Mouse (Mus musculus): Measurements from ENCODE around the gene Rpl31.

Gene Rpl31

DNA sequence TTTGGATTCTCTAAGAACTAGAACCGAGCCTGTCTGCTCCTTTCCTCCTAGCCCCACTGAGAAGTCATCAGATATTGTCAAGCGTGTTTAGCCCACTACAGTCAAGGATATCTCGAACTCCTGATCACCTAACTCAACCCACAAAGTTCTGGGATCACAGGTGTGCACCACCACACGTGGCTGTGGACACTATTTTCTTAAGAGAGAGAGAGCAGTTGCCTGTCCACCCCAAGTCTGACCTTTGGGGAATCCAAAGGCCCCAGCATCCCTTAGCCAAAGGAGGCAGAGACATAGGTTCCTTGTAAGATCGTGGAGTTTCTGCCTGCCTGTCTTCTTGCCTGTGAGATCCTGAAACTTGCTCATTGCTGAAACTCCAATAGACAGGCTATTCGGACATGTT lies 597 bp upstream of the Rpl31 start:
- no peak for DNase-seq (ENCODE audit: low read depth)

DNA sequence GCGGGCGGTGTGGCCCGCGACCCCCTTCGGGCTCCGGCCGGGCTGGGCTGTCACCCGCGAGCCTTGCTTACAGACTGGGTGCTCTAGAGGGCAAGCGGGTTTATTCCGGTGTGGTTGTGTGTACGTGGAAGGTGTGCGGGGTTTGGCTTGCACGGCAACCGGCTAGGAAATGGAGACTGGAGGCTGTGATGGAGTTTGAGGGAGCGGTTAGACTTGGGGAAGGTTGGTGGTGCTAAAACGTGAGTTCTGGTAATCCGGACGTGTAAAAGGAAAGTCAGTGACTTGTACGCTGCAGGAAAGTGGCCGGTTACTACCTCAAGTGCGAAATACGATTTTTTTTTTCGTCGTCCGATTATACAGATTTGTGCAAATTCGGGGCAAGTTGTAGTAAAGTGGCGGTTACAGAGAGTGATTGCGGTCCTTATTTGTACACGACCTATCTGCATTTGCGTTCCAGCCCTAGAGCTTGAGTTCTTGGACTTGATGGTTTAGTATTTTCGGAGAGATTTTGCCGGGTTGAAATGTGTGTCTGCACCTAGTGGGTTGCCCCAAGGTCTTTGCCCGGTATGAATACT lies 712 bp downstream of the Rpl31 start:
- DNase-seq (ENCODE audit: low read depth), result peak; percentile 57

- DNase-seq (ENCODE audit: low read depth), result no peak
Measured at GRCm38 (mm10) chr1:39370431-39370830, 2.8 kb downstream of the Rpl31 start.

- DNase-seq (ENCODE audit: low read depth), result no peak
Measured at GRCm38 (mm10) chr1:39372220-39372843, 4.7 kb downstream of the Rpl31 start.

GRCm38 (mm10) chr1:39373378-39373777 lies 5.7 kb downstream of the Rpl31 start:
- DNase-seq (ENCODE audit: low read depth), result no peak

DNA sequence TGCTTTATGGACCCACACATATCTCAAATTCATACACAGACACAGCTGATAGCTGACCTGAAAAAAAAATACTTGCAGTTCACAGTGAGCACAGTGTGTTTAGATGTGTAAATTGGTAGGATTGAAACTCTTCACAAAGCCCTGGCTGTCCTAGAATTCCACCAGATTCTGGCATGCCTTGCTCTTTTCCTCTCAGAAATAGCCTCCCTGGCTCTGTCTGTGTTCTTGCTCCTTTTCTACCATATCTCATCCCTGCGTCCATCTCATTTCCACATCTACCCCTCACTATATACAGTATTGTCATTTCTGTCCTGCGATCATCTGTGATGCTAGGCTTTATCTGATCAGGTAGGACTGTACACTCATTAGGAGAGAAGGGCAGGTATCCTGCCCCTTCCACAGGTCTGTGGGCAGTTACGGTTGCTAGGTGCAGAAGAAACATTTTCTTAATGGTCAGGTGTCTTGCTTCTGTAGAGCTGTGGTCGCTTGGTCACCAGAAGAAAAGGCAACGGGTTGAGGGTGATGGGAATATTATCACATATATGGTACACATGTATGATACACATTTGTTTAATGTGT lies 6.7 kb downstream of the Rpl31 start:
- no peak for DNase-seq (ENCODE audit: low read depth)

- DNase-seq (ENCODE audit: low read depth), result no peak
Measured at GRCm38 (mm10) chr1:39376121-39376520, 8.5 kb downstream of the Rpl31 start.

DNA sequence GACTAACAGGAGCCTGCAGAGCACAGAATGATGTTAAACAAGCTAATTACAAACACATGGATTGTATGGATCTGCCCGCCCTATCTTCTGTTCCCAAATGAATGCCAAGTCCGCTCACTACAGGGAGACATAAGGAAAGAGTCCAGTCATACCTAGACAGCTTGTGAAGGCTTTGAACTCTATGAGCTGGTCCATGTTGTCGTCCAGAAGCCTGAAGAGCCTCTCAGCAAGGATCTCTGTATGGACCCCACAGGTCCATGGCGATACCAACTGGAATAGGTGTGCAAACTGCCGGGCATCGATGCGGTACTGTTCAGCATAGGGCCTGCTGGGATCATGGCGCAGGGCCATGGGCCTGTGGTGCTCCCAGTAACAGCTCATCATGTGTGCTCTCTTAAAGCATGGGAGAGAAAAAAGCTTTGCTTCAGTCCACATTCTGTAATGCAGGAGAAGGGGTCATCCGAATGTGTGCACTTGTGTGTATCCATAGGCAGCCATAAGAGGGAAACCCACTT lies 9.1 kb downstream of the Rpl31 start:
- no peak for DNase-seq (ENCODE audit: low read depth)

GRCm38 (mm10) chr1:39378540-39378939 lies 10.9 kb downstream of the Rpl31 start:
- no peak for DNase-seq (ENCODE audit: low read depth)

DNA sequence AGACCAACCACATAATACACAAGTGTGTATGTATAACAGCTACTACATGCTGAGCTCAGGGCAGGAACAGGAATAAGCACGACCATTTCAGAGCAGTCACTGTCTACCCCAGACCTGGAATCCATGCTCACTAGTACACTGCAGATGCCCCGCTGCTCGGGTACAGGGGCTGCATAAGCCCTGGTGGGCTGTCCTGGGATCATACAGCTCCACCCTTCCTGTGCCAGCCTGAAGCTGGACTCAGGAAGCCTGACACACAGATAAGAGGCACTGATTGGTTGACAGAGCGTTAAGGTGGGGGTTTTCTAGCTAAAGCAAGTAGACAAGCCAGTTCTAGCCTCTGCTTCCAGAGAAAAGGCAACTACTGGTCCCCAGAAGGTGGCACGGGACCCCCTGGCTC lies 11.4 kb downstream of the Rpl31 start:
- no peak for DNase-seq (ENCODE audit: low read depth)

- DNase-seq (ENCODE audit: low read depth), result no peak
Measured at GRCm38 (mm10) chr1:39381017-39381416, 13.4 kb downstream of the Rpl31 start.

- DNase-seq (ENCODE audit: low read depth), result no peak
Measured at GRCm38 (mm10) chr1:39384914-39385313, 17.3 kb downstream of the Rpl31 start.

DNA sequence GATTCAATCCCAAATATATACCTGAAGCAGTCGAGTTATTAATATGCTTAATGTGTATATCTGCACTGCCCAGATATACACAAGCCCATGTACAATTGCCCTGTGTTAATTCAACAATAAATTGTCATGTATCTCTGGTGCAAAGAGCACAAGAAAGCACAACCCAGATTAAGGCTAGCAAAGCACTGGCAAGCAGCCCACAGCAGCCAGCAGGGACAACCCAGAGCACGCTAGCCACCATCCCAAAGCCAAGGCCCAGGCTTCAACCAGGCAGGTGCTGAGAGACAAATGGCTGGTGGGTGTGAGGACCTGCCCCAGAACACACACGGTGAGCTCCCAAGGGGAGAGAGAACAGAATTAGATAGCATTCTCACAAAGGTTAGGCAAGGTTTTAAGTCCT lies 18.8 kb downstream of the Rpl31 start:
- DNase-seq (ENCODE audit: low read depth), result no peak

- DNase-seq (ENCODE audit: low read depth), result no peak
Measured at GRCm38 (mm10) chr1:39387497-39387896, 19.9 kb downstream of the Rpl31 start.

GRCm38 (mm10) chr1:39388163-39388562 lies 20.5 kb downstream of the Rpl31 start:
- no peak for DNase-seq (ENCODE audit: low read depth)

- no peak for DNase-seq (ENCODE audit: low read depth)
Measured at GRCm38 (mm10) chr1:39389338-39389737, 21.7 kb downstream of the Rpl31 start.

- no peak for DNase-seq (ENCODE audit: low read depth)
Measured at GRCm38 (mm10) chr1:39391652-39392051, 24.0 kb downstream of the Rpl31 start.

- DNase-seq (ENCODE audit: low read depth), result peak; percentile 73
Measured at GRCm38 (mm10) chr1:39392189-39392588, 24.5 kb downstream of the Rpl31 start.

DNA sequence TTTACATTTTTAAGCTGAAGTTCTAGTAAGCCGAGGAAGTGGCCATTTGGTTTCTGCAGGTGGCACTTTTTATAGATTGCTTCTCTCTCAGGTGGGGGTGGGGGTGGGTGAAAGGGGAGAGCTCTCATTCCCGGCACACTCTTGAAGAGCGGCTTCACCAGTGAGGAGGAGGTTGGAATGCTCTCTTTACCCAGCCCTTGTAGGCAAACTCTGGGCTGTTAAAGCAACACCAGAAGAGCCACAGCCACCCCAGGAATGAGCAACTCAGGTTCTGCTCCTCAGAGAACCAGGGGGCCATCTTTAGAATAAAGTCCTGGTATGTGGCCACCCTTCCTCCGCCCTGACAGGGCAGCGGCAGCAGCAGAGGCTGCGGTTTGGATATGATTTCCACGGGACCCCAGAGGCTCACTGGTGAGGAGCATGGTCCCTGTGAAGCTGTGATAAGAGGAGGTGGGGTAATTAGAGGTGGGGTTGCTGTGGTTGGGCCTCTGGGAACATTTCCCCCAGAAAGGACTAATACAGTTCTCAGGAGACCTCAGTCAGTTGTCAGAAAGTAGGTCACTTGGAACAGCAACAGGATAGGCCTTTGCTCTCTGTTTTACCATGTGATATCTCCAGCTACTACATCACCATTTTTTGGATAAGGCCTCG lies 25.7 kb downstream of the Rpl31 start:
- DNase-seq (ENCODE audit: low read depth), result no peak

DNA sequence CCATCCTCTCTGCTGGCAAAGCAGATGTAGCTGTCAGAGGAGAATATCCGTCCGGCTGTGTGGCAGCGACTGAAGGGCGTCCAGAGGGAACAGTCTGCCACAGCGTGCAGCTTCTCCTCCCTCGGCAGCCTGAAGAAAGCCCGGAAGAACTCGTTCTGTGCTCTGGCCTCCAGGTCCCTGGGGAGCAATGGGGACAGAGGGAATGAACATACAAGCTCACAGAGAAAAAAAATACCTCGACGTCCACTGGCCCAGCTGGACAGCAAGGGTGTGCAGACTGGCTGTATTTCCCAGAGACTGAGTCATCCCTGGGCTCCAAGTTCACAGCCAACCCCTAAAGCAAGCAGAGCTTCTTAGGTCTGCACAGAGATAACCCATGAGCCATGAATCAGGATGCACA lies 26.5 kb downstream of the Rpl31 start:
- no peak for DNase-seq (ENCODE audit: low read depth)

GRCm38 (mm10) chr1:39394650-39395049 lies 27.0 kb downstream of the Rpl31 start:
- DNase-seq (ENCODE audit: low read depth), result no peak

GRCm38 (mm10) chr1:39396347-39396746 lies 28.7 kb downstream of the Rpl31 start:
- DNase-seq (ENCODE audit: low read depth), result no peak

GRCm38 (mm10) chr1:39398284-39398683 lies 30.6 kb downstream of the Rpl31 start:
- DNase-seq (ENCODE audit: low read depth), result no peak
